Mouse (Mus musculus) mature B cell (primary cell): ENCODE data around the gene Opa3.

Experiments
- in situ Hi-C: fragments of 300-500 bp; cut with MboI; formaldehyde crosslinking; loops from 2 replicates; pipeline ENCODE4 v1.14.3; 2019

Opa3 gene

DNA sequence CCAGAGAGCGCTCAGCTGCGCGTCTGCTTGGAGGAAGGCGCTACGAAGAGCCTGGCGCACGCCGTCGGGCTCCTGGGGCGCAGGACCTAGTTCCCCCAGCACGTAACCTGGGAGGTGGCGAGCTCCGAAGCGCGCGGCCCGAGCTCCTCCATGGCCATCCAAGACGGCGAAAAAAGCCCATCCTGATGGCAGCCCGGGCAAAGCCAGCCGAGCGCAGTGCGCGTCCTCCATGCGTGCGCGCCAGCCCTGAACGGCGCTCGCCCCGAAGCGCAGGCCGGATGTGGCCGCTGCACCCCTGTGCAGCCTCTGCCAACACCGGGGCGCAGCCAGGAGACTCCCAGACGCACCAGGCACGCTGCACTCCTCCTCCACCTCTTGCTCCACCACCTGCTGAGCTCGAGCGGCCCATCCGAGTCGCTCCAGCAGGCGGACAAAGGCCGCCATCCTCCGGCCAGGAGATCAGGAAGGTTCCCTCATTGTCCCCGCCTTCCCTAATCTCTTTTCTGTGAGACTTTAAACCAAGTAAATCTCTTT is 51.5 kb downstream of the Opa3 start, which contains the start of gene Ppm1n:
Gene Ppm1n (minus strand): TSS at position 484 of the 534 bp plus-strand sequence.
- in situ Hi-C loops, result loop anchor here (5.0 to 10.0 kb wide), 2 partner anchors 47 to 115 kb away; partner anchors contain the start of gene Gipr

DNA sequence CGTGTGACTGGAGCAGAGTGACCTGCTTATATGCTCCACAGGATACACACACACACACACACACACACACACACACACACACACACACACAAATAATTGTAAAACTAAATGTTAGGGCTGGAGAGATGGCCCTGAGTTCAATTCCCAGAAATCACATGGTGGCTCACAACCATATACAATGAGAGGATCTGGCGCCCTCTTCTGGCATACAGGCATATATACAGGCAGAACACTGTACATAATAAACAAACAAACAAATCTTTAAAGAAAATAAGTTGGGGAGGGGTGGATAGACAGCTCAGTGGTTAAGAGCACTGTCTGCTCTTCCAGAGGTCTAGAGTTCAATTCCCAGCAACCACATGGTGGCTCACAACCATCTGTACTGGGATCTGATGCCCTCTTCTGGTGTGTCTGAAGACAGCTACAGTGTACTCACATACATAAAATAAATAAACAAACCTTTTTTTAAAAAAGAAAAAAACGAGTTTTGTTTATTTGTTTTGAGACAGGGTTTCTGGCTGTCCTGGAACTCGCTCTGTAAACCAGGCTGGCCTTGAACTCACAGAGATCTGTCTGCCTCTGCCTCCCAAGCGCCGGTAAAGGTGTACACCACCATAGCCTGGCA is 53.7 kb downstream of the Opa3 start:
- in situ Hi-C loops, result loop anchor here (5.0 kb wide), 1 partner anchor 49 kb away; no protein-coding TSS in a partner anchor

DNA sequence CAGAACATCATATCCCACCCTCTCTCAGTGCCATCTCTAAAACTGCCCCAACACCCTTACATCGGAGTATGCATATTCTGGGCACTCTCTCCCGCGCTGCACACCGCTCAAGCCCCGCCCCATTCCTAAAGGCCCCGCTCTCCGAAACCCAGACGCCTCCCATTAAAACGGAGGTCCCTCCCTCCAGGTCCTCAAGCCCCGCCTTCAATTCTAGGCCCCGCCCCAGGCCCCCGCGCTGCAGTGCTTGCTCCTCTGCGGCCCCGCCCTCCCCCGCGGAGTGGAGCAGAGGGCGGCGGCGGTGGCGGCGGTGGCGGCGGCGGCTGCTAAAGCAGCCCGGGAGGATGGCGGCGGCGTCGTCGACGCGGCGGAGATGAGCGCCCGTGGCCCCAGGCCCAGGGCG is 54.3 kb downstream of the Opa3 start, which contains the start of gene Rtn2:
Gene Rtn2 (plus strand): TSS at position 240 of the 400 bp plus-strand sequence.
- in situ Hi-C loops, result loop anchor here (5.0 kb wide), 1 partner anchor 50 kb away; no protein-coding TSS in a partner anchor

DNA sequence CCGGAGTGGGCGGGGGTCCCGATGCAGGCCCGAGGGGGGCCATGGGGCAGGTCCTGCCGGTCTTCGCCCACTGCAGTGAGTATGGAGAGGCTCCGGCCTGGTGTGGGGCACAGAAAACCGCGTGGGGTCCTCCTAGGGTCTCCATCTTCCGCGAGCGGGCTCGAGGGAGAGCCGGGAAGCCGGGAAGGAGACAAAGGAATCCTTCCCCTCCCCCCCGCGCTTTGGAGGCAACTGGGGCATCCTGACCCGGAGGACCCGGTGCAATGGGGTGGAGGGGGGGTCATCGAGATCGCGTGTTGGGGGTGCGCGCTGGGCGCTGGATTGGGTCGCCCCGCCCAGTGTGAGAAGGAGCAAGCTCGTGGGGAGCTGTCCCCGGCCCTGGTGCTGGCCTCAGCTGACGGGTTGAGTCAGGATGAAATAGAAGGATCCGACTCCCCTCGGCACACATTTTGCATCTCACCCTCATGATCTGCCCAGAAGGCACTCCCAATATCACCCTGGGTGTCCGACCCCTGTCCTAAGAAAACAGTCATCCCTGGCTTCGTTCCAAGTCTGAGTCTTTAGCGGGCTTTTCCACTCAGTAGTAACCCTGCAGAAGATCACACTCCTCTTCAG is 54.8 kb downstream of the Opa3 start:
- in situ Hi-C loops, result loop anchor here (5.0 kb wide), 1 partner anchor 51 kb away; no protein-coding TSS in a partner anchor

DNA sequence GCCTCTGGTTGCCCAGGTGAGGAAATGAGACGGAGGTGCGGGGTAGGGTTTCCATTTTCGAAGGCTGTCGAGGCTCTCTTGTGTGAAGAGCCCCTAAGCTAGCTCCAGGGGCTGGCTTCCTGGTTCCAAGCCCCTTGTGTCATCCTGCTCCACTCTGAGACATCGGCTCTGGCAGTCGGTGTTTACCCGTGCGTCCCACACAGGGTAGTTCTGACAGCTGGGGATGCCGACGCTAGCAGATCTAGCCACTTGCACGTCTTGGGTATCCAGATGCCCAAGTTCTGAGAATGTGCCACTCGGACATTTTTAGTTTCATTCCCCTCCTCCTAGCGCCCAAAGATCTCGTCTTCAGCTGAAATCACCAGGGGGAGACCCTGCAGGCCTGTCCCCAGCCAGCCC is 55.3 kb downstream of the Opa3 start:
- in situ Hi-C loops, result loop anchor here (5.0 kb wide), 1 partner anchor 51 kb away; no protein-coding TSS in a partner anchor

DNA sequence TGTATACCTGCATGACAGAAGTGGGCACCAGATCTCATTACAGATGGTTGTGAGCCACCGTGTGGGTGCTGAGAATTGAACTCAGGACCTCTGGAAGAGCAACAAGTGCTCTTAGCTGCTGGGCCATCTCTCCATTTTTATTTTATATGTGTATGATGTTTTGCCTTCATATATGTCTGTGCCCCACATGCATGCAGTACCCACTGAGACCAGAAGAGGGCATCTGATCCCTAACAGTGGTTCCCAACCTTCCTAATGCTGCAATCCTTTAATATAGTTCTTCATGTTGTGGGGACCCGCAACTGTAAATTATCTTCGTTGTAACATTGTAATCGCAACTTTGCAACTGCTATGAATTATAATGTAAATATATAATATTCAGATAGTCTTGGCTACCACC is 56.6 kb downstream of the Opa3 start:
- in situ Hi-C loops, result loop anchor here (5.0 kb wide), 1 partner anchor 52 kb away; no protein-coding TSS in a partner anchor

DNA sequence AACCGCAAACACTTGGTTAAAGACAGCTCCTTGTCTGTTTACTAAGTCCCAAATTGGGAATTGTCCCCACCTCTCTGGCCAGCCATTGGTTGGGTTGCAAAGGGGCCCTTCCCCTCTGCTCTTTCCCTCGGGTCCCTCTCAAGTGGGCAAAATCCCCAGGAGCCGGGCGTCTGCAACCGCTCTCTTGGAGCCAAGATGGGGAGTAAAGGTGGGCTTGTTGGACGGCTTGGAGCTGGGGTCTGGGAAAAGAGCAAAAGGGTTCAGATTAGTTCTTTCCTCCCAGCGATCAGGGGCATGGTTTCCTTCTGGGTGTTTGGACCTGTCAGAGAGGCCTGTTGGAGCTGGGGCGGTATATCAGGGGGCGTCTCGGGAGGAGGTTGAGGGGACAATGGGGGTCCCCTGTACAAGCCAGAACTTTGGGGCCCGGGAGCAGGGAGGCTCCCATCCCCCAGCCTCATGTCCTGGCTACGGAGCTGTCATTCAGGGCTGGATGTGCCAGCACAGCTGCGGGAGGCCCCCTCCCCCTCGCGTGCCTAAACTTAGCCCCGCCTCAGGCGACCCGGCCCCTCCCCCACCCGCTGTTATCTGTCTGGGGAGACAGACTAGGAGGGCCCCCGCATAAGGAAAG is 62.9 kb downstream of the Opa3 start:
- in situ Hi-C loops, result no loop called here

DNA sequence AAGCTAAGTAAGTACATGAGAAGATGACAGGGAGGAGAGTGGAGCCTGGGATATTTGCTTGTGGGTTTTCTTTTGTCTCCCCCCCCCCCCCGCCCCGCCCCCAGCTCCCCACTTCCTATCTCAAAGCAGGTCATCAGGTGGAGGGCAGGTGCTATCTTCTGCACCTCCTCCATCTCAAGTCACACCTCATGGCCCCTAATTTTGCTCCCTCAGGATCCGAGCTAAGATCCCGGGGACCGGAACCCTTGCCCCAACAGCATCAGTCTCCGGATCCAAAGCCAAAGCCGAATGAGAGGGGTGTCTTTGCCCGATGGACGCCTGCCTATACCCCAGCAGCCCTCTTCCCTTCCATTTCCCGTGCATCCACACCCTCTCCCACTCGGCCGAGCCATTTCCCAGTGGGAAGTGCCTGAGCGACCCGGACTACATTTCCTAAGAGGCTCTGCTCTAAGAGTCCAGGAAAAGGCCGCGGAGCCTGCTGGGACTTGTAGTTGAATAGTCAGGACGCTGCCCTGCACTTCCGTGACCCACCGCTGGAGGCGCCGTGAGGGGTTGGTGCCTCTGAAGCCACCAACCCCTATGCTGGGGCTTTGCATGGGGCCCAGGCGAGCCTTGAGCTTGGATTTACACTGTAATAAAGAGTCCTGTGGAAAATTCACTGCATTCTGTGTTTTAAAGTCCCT is 67.5 kb downstream of the Opa3 start:
- in situ Hi-C loops, result no loop called here

DNA sequence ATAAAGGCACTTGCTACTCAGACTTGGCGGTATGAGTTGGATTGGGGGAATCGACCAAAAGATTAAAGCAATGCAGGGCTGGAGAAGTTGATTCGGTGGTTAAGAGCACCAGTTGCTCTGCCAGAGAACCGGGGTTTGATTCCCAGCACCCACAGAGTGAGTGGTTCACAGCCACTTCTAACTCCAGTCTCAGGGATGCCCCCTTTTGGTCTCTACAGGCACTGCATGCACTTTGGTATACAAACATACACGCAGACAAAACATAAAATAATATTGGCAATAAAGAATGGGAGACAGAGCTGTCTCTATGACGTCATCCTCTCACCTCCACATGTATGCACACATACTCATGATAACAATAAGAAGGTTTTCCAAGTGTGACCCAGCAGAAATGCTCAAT is 68.9 kb downstream of the Opa3 start:
- in situ Hi-C loops, result no loop called here

DNA sequence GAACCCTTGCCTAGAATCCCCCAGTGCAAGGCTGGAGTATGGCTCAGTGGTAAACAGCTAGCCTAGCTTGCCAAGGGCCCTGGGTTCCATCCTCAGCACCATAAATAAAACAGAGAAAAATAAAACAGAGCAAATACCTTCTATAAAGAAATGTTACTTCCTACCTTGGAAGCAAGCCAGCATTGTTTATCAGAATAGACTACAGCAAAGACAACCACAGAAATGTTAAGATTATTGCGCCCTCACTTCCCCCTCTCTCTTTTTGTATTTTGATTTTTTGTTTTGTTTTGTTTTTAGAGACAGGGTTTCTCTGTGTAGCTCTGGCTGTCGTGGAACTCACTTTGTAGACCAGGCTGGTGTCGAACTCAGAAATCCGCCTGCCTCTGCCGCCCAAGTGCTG is 69.7 kb downstream of the Opa3 start:
- in situ Hi-C loops, result no loop called here

DNA sequence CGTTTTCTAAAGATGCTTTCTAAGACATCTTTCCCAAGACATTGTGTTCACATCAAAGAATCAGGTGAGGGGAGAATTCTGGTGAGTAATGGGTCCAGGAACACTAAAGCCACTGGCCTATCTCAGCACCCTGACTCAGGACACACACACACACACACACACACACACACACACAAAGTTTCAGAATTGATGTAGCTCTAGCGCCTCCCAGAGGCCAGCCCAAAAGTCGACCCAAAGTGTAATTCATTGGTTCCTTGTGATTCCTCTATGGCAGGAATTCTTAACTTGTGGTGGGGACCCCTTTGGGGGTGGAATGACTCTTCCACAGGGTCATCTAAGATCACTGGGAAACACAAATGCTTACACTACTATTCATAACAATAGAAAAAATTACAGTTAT is 71.1 kb downstream of the Opa3 start:
- in situ Hi-C loops, result no loop called here

DNA sequence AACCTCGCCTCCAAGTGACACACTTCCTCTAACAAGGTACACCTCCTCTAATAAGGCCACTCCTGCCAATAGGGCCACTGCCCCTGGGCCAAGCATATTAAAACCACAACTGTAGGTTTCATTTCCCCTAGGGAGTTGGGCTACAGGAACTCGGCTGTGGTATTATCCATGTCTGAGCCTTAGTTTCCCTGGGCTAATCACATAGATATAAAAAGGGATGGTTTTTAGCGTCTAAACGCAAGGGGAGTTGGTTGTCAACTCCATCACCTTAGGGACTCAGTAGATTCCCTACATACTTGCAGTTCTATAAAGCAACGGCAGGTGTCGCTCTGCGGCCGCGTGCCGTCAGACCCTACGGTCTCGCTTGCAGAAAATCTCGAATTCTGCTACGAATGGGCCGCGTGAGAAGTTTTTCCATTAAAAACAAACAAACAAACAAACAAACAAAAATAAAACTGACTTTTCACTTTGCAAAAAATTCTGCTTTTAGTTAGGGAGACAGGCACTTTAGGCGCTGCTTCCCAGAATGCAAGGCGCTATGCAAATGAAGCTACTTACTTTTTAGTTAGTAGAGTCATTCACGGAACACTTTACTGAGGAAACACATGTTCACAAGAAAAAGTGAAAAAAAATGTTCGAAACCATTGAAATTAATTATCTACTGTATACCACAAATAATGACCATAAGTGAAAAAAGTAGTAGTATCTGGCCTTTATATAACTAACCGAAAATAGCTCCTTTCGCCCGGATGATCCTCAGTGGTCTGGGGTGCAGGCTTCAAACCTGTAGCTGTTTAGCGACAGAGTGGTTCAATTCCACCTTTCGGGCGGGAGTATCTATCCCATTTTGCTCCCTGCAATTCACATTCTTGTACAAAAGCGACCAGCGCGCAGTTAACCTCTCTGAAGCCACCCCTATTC is 72.6 kb downstream of the Opa3 start:
- in situ Hi-C loops, result no loop called here

DNA sequence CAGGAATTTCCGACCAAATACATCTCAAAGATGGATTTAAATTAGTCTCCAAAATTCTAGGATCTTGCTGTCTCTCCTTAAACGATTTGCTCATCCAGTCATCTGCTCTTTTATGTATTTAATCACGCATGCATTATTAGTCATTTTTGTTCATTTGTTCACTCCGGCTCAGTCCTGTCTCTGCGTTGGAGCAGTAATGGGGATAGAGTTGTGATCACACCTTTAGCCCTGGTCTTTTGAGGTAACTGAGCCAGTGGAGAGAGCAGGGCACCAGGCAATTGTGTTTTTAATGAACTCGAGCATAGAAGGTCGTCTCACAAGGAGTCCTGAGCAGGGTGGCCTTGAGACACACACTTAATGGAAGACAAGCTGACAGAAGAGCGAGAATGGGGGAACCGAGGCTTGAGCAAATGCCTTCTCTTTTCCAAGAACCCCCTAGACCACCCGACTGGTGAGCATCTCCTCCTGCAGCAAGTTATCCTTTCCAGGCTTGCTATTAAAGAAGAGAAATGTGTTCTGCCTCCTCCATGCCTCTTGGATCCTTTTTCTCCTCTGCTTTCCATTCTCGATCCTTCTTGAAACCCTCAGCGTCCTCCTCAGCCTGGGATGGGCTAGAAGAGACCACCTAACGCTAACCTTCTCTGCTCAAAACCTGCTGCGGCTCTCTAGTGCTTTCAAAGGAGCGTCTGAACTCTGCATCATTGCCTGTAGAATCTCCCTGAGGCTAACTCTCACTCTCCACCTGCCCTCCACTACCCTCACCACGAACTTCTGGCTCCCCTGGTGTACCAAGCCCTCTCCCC is 73.5 kb downstream of the Opa3 start:
- in situ Hi-C loops, result no loop called here

DNA sequence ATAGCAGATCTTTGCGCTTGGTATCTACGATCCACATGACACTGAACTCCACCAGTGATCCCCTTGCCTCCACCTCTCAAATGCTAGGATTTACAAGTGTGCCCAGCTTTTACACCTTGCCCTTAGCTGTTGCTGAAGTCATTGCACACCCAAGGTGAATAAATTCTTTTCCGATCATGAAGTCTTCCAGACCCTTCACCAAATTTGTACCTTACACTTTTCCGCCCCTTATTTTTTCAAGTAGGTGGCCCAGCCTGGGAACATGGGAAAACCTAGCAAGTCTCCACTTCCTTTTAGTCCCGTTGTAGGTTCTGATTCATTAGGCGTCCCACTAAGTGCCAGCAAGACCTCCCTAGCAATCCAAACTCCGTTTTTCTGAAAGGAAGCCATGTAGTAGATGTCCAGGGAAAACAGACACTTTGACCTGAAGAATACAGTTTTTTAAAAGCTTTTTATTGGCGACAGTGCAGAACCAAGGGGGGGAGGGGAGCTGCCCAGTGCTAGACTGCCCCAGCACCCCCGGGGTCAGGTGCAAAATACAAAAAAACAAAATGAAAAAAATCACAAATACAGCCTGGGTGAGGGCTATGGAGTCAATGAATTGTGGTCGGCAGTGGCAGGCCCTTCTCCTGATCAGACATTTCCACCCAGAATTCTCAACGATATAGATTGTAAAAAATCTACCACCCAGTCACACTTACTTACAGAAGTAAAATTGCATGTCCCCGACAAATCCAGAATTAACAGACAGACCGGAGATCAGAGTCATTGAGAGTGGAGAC is 74.3 kb downstream of the Opa3 start:
- in situ Hi-C loops, result no loop called here

DNA sequence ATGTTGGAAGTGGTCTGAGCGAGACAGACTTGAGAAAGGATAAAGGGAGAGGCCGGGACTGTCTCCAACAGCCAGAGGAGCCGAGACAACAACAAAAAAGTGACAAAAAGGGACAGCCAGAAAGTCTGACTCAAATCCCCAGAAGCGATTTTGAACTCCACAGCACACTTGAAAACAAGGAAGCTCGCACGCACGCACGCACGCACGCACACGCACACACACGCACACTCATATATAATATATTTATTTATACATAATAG is 74.8 kb downstream of the Opa3 start:
- in situ Hi-C loops, result no loop called here

DNA sequence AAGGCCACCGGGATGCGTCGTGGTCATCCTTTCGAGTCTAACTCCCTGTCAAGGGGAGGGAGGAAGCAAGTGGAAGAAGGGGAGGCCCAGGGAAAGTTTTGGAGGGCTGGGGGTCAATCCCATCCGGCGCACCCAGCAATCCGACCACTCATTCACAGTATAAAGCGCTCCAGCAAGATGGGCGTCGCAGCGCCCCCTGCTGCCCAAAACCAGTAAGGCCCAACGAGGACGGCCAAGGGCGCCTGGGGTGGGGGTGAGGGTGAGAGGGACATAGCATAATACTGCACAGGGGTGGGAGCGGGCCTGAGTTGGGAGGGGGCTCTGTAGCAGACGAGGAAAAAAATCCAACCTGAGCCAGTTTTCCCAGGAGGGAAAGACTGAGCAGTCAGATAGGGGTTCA is 75.6 kb downstream of the Opa3 start:
- in situ Hi-C loops, result no loop called here

DNA sequence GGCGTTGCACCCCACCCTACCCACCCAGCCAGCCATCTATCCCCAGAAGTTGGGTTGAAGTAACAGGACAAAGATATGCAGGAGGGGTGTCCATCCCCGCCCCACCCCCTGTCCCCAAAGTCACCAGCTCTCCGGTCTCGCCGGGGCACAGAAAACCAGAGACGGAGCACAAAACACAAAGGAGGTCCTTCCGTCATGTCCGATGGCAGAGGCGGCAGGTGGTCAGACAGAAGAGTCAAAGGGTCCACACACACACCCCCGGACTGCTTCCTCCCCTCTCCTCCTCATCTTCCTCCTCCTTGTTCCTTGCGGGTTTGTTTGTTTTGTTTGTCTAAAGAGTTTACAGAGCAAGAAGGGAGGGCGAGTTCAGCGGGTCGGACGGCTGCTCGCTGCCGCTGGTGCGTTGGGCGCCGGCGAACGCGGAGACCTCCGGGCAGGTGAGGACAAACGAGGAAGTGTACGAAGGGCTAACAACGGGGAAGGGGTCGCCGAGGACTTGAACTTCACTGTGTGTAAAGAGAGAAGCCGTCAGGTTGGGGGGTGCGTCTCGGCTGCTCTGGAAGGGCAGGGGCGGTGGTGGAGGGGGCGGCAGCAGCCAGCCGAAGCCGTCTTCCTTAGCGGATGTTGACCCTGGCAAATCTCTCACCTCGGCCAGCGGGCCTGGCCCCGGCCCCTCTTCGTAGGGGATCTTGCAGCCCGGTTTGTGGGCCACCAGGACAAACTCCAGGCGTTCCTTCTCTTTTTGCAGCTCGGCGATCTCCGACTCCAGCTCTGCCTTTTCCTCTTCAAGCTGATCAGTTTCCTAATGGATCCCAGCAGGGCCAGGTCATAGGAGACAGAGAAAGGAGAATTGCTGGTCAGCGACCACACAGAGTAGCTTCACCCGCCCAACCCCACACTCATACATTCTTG is 76.6 kb downstream of the Opa3 start:
- in situ Hi-C loops, result loop anchor here (5.0 kb wide), 1 partner anchor 38 kb away; the partner anchor contains the start of gene Ercc1

DNA sequence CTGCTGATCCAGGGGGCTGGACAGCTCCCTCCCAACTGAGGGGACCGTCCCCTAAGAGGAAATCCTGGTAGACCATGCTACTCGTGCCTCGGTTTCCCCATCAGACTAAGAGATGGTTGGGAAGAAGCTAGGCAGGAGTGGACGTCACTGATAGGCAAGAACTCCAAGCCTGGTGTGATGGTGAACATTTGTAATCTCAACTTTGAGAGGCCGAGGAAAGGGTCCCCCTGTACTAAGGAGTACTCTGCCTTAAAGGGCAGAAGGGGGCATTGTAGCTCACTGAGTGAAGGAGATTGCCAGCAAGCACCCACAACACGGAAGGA is 77.2 kb downstream of the Opa3 start:
- in situ Hi-C loops, result loop anchor here (5.0 kb wide), 1 partner anchor 37 kb away; the partner anchor contains the start of gene Ercc1
